Mouse (Mus musculus) hematopoietic multipotent progenitor cell, adult 10-12 weeks (in vitro differentiated cells): ENCODE measurements around the gene Gm17482. TPM values are rescaled to one million over a fixed set of nuclear protein-coding genes. Genes with fewer than 3 reads are reported as not detected.

Experiments
- polyA plus RNA-seq: library from polyadenylated mRNA; stranded (reverse); fragments of >175 nt; gene quantifications from 2 replicates; pipeline ENCODE4 v1.2.3, GENCODE M21; 2012; ENCODE audit warnings: low replicate concordance

Gene Gm17482
- not detected in 2 replicates for polyA plus RNA-seq

GRCm38 (mm10) chr6:115227043-115227442 is at the start of gene Gm17482:
Gene Gm17482, plus strand, starts transcription at chr6:115227343.

DNA sequence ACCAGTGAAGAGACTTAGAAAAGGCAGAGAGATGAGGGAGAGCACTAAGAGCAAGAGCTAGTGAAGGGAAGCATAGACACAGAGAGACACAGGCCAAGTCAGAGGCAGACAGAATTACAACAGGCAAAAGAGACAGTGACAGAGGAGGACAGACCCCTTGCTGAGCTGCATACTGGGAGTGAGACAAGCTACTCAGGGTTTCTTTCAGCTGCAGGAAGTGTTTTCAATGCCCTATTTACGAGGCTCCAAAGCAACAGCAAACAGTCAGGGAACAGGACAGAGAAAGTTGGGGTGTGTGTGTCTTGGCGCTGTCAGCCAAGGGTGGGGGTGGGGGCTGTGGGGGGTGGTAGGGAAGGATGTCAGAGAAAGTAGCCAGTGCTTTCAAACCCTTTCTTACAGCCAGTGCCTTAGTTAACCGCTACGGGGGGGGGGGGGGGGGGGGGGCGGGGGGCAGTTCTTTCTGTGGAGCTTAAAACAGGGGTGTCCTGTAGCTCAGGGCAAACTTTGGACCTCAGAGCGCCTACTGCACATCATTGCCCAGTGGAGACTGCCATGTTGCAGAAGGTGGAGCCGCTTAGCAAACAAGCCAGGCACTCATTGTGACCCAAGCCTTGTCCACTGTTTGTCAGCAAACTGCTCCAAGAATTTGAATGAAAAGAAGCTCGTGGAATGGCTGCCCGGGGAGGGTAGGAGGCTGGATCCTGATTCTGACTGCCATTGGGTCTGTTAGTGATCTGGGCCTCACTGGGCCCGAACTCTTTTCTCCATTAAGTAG is 25.1 kb downstream of the Gm17482 start, which contains the start of gene Timp4:
Timp4 (minus strand) TSS at position 107 of the 775 bp plus-strand sequence.

Other genes with a start within 250 kb of the Gm17482 start
- 12.0 and 18.5 TPM in 2 replicates for gene Tamm41, start 189.5 kb upstream of the Gm17482 start, polyA plus RNA-seq
- gene Syn2, start 92.4 kb upstream of the Gm17482 start, polyA plus RNA-seq = not detected in 2 replicates
- not detected in 2 replicates for gene Timp4, start 24.9 kb downstream of the Gm17482 start, polyA plus RNA-seq
- gene Pparg, start 133.6 kb downstream of the Gm17482 start, polyA plus RNA-seq = 1.6 and 2.0 TPM in 2 replicates